In genomic region chr9:105692472-105692871, GRCm38 (mm10) we compare ENCODE assay signal across 13 mouse cellular contexts. TPM values are rescaled to one million over a fixed set of nuclear protein-coding genes. Genes with fewer than 3 reads are reported as not detected.
DNase-seq lines count a peak whose midpoint lies in the region; TF ChIP-seq lines count a peak whose summit lies in the region.
"Had no signal": no experiment of that assay in that cellular context is flagged by ENCODE, and none has a peak within 500 bp of the region (broad histone marks: within the 10 kb centered on the region; RNA-seq: fewer than 3 reads in every experiment).

No protein-coding gene starts in this region.

- H3K9ac ChIP-seq in ES-Bruce4 (ENCODE audit: low read depth, poor library complexity, severe bottlenecking), result no peak overlapping the region
- H3K9ac ChIP-seq: midbrain, embryonic 12.5 days; neural tube, embryonic 15.5 days had no signal

- TF ChIP-seq CTCF in ES-Bruce4 (IDR thresholded peaks at IDR 0.05; ENCODE audit: low read depth, low read length), result no peak
- no peak for TF ChIP-seq CTCF in brain, embryonic 14.5 days (IDR thresholded peaks at IDR 0.05; ENCODE audit: borderline replicate concordance, extremely low read depth, insufficient read depth, insufficient read length)
- no peak for TF ChIP-seq CTCF in olfactory bulb, adult 2 months (IDR thresholded peaks at IDR 0.05; ENCODE audit: insufficient read depth, low read depth, low read length)

- peak; percentile 25 for DNase-seq in brain, embryonic 14.5 days (ENCODE audit: low read depth)
- peak; percentile 92 for DNase-seq in layer of hippocampus, adult 9-11 months
- no peak for DNase-seq in thymus, postnatal 4 days
- DNase-seq in cerebellum, postnatal 14 days, result no peak
- DNase-seq in lung, postnatal 4 days, result no peak
- DNase-seq: cerebellum, postnatal 36 days; heart, postnatal 10 days; lung, adult 18-20 months; thymus, postnatal 14 days had no signal

- peak overlapping the region; percentile 13; the same call in 1 of the 2 replicates for H3K4me3 ChIP-seq in ES-Bruce4 (ENCODE audit: low read depth, low read length)
- no peak overlapping the region for H3K4me3 ChIP-seq in olfactory bulb, adult 2 months (ENCODE audit: insufficient read depth, low read depth, low read length)
- H3K4me3 ChIP-seq: midbrain, embryonic 12.5 days; neural tube, embryonic 15.5 days had no signal

- TF ChIP-seq POLR2A in ES-Bruce4 (IDR thresholded peaks at IDR 0.05; ENCODE audit: insufficient read depth, low read length), result no peak
- TF ChIP-seq POLR2A in brain, embryonic 14.5 days (IDR thresholded peaks at IDR 0.05; ENCODE audit: borderline replicate concordance, extremely low read depth, insufficient read depth, insufficient read length, poor library complexity, severe bottlenecking), result no peak
- TF ChIP-seq POLR2A in olfactory bulb, adult 2 months (IDR thresholded peaks at IDR 0.05; ENCODE audit: insufficient read depth, low read depth, low read length), result no peak

- no peaks in the 10 kb centered on the region for H3K9me3 ChIP-seq in ES-Bruce4 (replicated peaks; ENCODE audit: control insufficient read depth, insufficient read depth, low read length, poor library complexity, severe bottlenecking)
- H3K9me3 ChIP-seq: midbrain, embryonic 12.5 days; neural tube, embryonic 15.5 days had no signal

- TF ChIP-seq EP300 in ES-Bruce4 (IDR thresholded peaks at IDR 0.05; ENCODE audit: insufficient read depth, low read depth, low read length), result 0 out of 2 replicates have a peak, but pooled peaks have one; percentile 15

- H3K27me3 ChIP-seq in ES-Bruce4 (ENCODE audit: control insufficient read depth, insufficient read depth, low read length, poor library complexity, severe bottlenecking), result no peaks in the 10 kb centered on the region
- H3K27me3 ChIP-seq: midbrain, embryonic 12.5 days; neural tube, embryonic 15.5 days had no signal

- no peak overlapping the region for H3K27ac ChIP-seq in ES-Bruce4 (ENCODE audit: insufficient read depth, low read length)
- peak overlapping the region; percentile 7; the same call in 1 of the 2 replicates for H3K27ac ChIP-seq in olfactory bulb, adult 2 months (ENCODE audit: insufficient read depth, low read depth, low read length)
- H3K27ac ChIP-seq: midbrain, embryonic 12.5 days; neural tube, embryonic 15.5 days had no signal

- peaks cover 5% of the 10 kb centered on the region; the same call in 1 of the 2 replicates for H3K36me3 ChIP-seq in ES-Bruce4 (ENCODE audit: control insufficient read depth, insufficient read depth, low read length, poor library complexity, severe bottlenecking)

- H3K4me1 ChIP-seq in ES-Bruce4 (ENCODE audit: control insufficient read depth, insufficient read depth, low read length), result no peaks in the 10 kb centered on the region
- peaks cover 14% of the 10 kb centered on the region for H3K4me1 ChIP-seq in olfactory bulb, adult 2 months (ENCODE audit: control insufficient read depth, insufficient read depth, low read length)

- WGBS in olfactory bulb, adult 2 months, result 51% methylated on average over 14 of the region's 14 CpGs

RNA-seq across cellular contexts. Expression of gene Pik3r4, which starts 49.7 kb away (rescaled TPM):
- polyA plus RNA-seq in ES-Bruce4 (2011; ENCODE audit: insufficient read depth, insufficient read length, low read depth, missing spikeins), result 29.7 and 31.9 TPM in 2 replicates
- polyA plus RNA-seq in brain, embryonic 14.5 days (2012; rRNA removed), result 17.0 and 23.5 TPM in 2 replicates
- polyA plus RNA-seq in olfactory bulb, adult 2 months (2012; ENCODE audit: insufficient read depth, insufficient read length, low replicate concordance, missing spikeins), result not detected in 2 replicates

Comparison
In these comparisons a context has a peak if more than half of its experiments do, and no peak if none do; other contexts are left out.
1. DNase-seq: peak in brain, embryonic 14.5 days (single experiment) and layer of hippocampus, adult 9-11 months (single experiment); none in thymus, postnatal 4 days (single experiment), cerebellum, postnatal 14 days (0 of 2) and lung, postnatal 4 days (0 of 2).